Mouse (Mus musculus) MN1 (cell line): ENCODE measurements at regions not wholly inside any gene's neighbourhood (a gene's known extent, or its start where the extent isn't known, plus 50 kb on each side); places are given as distances from the start of the nearest gene placed in this dataset.

ENCODE experiments used
- DNase-seq: peaks from one replicate; pipeline ENCODE4 v3.0.0-alpha.2; 2016; ENCODE audit warnings: low spot score

DNA sequence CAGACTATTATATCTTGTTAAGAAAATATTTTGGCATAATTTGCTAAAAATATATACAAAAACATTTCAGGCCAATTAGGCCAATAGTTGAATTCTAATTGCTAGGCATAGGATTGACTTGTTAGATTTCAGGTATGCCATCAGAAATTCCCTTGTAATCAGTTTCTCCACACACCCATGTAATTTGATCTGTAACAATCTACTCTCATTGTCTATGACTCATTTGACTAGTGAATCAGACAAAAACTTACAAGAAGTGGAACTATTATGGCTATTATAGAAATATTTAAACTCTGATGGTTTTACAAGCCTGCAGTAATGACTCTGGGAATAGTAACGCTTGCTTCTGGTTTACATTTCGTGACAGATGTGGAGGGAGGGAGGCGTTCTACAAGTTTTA lies 338.9 kb upstream of the Ptbp2 start:
- no peak for DNase-seq

DNA sequence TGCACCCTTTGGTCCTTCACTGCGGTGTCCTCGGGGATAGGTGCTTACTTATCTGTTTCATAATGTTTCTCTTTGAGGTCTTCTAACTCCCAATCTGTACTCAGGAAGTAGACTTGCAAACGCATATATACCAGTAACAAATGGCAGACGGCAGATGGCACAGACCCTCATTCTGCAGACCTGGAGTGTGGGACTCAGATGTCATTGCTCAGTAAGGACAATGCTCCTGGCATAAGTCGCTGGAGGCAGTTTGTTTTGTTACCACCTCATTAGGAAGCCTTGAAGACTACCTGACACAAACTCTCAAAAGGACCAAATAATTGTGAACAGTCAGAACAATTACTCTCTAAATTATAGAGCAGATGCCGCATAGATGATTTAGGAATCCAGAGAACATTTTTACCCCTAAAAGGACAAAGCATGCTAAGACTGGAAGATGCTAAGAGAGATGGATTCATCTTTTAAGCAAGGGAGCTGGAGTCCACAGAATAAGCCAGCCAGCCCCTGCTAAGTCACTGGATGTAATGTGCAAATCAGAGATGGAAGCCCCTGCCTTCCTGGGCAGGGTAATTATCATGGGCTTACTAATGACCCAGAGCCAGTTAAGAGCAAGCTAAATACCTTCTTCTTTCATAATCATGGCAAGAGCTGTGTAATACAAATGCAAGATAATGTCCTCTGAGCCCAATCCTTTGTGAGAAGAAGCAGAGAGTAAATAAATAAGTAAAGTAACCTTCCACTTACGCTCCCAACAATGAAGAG lies 299.1 kb upstream of the Ptbp2 start:
- DNase-seq, result no peak

GRCm38 (mm10) chr3:120073528-120073927 lies 289.3 kb upstream of the Ptbp2 start:
- DNase-seq, result no peak

GRCm38 (mm10) chr3:120065714-120066113 lies 281.4 kb upstream of the Ptbp2 start:
- no peak for DNase-seq

DNA sequence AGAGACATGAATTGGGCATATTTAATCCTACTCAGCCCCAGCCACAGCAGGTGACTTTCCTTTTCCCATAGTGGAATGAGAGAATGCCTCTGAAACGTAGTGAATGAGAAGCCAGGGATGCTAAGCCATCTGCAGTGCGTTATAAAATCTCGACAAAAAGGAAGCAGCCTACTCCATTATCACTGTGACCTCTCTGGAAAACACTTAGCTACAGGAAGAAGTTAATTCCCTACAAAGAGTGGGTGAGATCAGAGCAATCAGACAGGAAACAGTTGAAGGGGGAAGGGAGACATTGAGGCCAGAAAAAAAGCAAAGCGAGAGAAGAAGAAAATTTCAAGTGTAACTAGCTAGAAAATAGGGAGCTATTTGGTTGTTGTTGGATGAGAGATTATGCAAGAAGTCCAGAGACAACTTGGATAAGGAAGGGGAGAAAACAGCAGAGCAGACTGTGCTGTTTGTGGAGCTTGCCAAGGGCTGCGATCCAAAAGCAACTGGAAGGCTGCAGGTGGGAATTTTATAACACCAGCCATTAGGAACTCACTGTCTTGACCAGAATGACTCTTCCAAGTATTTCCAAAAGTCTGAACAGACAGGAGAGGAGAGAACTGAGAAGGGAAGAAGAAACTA lies 280.7 kb upstream of the Ptbp2 start:
- no peak for DNase-seq

- DNase-seq, result no peak
These were observed 278.0 kb upstream of the Ptbp2 start for GRCm38 (mm10) chr3:120062264-120062663.

DNA sequence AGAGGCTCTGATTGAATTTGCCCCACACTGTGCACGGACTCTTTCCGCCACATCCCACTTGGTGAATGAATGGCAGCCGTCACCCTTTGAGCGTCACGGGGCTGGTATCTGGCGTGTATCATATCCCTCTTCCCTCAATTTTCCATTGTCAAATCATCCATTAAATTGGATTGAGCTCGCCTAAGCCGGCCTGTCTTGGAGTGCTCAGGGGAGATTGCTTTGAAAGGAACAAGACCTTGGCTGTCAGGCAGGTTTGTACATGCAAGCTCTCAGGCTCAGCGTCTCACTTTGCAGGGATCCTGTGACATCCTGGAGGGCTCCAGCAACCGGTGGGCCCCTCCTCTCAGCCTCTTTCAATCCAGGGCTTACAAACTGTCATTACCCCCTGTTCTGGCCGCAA lies 275.7 kb upstream of the Ptbp2 start:
- DNase-seq, result no peak

- no peak for DNase-seq
These were observed 271.2 kb upstream of the Ptbp2 start for GRCm38 (mm10) chr3:120055216-120056154.

- DNase-seq, result no peak
These were observed 263.0 kb upstream of the Ptbp2 start for GRCm38 (mm10) chr3:120047238-120047637.

DNA sequence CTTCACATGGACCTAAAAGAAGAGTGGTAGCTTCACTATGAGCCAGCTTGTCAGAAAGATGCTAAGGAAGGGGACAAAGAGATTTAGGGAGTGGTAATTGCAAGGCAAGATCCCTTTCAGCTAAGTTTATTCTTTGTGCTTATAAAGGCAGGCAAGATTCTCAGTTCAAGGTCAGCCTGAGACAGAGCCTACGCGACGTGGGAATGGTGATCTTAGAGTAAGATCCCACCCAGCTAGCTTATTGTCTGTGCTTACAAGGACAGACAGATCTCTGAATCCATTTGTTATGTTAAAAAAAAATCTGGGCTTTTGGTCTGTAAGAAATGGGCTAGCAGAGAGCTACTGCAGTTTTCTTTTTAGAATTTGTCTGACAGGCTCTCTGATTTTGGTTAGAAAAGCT lies 253.3 kb upstream of the Ptbp2 start:
- no peak for DNase-seq

GRCm38 (mm10) chr3:120019826-120020683 lies 235.8 kb upstream of the Ptbp2 start:
- DNase-seq, result no peak

- DNase-seq, result no peak
These were observed 231.1 kb upstream of the Ptbp2 start for GRCm38 (mm10) chr3:120015376-120015775.

DNA sequence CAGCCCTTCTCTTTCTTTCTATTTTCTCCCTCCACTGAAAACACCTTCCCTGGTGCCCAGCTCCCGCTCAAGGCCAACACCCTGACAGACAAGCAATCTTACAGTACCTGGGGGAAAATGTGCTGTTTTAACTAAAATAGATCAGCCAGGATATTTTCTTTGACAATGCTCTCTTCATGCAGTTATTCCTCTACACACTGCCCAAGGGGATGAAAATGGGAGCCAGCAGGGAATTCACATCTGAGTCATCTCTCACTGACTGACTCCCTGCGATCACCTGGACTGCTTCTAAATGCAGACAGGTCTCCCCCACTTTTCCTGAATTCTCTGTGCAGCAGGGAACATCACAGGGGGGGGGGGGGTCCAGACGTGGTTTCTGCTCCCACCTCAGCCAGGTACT lies 227.6 kb upstream of the Ptbp2 start:
- DNase-seq, result no peak

DNA sequence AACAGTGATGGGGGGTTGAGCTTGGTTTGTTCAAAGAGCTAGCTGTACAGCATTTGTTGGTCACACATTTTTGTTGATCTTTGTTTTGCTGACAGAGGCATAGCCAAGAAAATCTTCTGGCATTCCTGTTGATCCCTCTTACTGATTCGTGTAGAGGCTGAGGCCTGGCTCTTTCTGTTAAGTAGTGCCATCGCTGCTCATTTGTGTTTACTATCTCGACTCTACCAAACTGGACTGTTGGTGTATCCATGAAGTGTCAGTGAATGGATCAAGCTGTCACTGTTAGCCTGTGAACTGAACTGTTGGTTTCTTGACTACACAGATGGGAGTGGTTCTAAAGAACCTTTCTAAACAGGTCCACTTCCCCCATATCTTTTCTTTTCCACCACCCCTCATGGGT lies 223.8 kb upstream of the Ptbp2 start:
- DNase-seq, result no peak

DNA sequence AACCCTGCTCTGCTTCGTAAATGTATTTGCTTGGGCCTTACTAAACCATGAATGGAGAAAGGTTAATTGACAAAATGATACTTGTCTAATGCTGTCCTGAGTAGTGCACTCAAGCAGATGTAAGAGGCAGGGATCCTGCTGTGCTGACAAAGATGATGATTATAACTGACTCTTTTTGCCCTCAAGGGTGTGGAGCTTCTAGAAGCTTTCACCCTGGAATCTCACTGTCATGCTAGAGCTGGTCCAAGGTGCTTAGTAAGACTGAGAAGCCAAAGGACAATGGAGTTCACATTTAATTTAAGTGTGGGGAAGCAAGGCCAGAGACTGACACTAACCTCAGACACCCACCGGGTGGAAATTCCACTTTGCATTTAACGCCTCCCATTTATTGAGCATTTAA lies 220.3 kb upstream of the Ptbp2 start:
- no peak for DNase-seq

DNA sequence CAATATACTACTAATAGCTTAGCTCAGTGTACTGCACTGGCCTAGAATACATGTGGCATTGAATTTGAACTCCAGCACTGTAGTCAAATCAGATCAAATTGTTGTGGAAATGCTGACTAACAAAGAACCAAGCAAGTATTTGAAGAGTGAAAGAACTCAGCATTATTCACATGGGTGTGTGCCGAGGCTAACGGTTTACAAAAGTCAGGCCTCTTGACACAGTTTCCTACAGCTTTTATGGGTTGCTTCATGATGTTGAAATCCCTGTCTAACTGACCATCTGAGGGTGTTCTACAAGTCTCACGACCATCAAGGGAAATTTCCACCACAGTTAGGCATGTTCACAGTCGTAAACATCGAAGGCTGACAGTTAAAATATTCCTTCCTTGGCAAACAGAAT lies 216.0 kb upstream of the Ptbp2 start:
- DNase-seq, result no peak

DNA sequence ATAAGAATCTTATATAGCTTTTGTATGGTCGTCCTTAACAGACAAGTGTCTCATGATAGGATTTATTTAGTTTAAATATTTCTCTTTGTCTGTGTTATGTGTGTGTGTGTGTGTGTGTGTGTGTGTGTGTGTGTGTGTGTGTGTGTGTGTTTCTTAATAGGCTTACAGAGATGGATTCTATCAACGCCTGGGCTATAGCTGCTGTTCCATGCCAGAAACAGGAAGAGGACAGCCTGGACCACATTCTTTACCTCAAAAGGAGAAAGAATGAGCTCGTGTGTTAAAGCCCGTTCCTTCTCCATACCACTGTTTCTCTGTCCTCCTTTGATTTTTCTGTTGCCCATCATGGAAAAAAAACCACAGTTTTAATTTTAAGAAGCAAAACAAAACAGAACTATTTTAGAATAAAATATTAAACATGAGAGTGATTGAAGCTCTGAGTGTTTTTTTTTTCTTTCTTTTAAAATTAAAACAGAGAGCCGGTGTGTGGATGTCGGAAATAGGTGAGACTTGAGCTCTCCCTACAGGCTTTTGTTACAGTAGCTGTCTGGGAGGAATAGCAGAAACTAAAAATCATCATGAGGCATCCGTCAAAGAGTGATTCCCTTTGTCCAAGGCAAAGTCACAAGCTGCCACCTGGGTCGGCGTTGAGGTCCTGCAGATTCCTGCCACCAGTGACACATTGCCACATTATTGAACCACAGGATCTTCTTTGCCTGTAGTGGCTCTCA lies 212.2 kb upstream of the Ptbp2 start:
- no peak for DNase-seq

GRCm38 (mm10) chr3:119995781-119996180 lies 211.5 kb upstream of the Ptbp2 start:
- peak; percentile 16 for DNase-seq

- no peak for DNase-seq
These were observed 203.1 kb upstream of the Ptbp2 start for GRCm38 (mm10) chr3:119987245-119987852.

DNA sequence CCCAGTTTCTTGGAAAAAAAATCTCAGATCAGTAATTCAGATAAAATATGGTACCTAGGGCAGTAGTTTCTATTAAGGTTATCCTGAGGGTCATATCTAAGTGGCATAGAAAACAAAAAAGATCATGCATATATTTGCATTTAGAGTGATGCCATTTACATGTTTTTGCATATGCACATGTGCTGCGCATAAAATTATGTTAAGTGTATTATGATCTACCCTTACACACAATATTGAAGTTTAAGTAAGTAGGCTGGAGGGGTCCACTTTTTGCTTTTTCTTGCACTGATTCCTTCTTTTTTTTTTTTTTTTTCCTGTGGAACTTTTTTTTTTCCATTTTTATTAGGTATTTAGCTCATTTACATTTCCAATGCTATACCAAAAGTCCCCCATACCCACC lies 193.1 kb upstream of the Ptbp2 start:
- no peak for DNase-seq

DNA sequence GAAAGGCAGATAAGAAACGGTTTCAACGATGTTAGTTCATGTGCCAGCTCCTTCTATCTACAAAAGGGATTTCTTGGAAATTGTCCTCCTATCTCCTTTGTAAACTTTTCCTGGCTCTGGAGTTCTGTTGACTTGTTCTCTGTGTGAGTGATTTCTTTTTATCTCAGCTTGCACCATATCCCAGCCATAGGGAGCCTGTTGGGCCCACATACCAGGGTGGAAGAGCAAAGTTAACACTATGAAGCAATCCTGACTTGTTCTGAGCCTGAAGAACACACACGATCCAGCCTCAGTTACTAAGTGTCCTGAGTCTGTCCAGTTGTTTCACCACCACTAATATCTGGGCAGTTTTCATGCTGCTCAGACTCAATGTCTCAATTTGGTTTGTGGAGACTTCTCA lies 192.1 kb upstream of the Ptbp2 start:
- DNase-seq, result no peak
